Mouse (Mus musculus) erythroblast, embryonic 14.5 days (primary cell): ENCODE results near the gene Ptpdc1.

Source experiments
- GATA1 ChIP-seq: IDR thresholded peaks from 2 replicates; pipeline ENCODE4 v1.6.1; 2012; ENCODE audit warnings: low read length, inconsistent platforms, mixed read lengths
- TAL1 ChIP-seq: IDR thresholded peaks from 3 replicates; pipeline ENCODE4 v1.6.1; 2012; ENCODE audit warnings: low read length, inconsistent platforms, mixed read lengths

GRCm38 (mm10) chr13:48572127-48572526 lies 53.3 kb downstream of the Ptpdc1 start:
- TF ChIP-seq GATA1: no peak
- TF ChIP-seq TAL1: no peak
